Mouse (Mus musculus): ENCODE results near the gene Pcdh19. TPM values are rescaled to one million over a fixed set of nuclear protein-coding genes. Genes with fewer than 3 reads are reported as not detected.
A peak's percentile ranks its signal among the peaks of the same experiment; 100 is the strongest.

Gene Pcdh19
- polyA plus RNA-seq, 1 experiment from 2014 or later: 14.6 TPM

DNA sequence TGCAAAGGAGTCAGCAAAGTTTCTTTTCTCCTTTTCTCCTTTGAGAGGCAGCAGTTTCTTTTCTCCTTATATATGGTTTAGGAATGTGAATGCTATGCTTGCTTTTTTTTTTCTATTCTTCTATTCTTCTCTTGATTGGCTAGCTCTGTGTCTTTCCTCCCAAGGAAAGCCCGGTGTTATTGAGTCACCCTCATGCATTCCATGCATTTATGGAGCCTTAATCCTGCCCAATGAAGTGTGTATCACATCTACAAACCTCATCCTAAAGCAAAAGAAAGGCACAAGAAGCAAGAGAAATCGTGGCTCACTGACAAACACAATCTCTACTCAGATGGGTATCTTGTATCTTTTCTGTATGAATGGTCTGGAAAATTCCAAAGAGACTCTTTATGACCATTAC, 41.0 kb downstream of the Pcdh19 start:
- WGBS: 34% methylated on average over 2 of the region's 2 CpGs
- Histone ChIP-seq H3K9ac (ENCODE audit: low read length) (no peak overlapping the region), H3K9me3 (replicated peaks; ENCODE audit: control insufficient read depth, low read length) (no peaks in the 10 kb centered on the region), H3K4me3 (ENCODE audit: low read depth, low read length) (no peak overlapping the region), H3K27me3 (replicated peaks; ENCODE audit: control insufficient read depth, insufficient read depth, low read length) (no peaks in the 10 kb centered on the region), H3K36me3 (ENCODE audit: control insufficient read depth, insufficient read depth, low read length) (no peaks in the 10 kb centered on the region), H3K27ac (ENCODE audit: low read depth, low read length) (no peak overlapping the region), H3K4me2 (ENCODE audit: low read length) (no peak overlapping the region), H3K4me1 (ENCODE audit: control insufficient read depth, insufficient read depth, low read length) (no peaks in the 10 kb centered on the region)
- no peak for DNase-seq (ENCODE audit: low spot score)
- no peak for ATAC-seq

DNA sequence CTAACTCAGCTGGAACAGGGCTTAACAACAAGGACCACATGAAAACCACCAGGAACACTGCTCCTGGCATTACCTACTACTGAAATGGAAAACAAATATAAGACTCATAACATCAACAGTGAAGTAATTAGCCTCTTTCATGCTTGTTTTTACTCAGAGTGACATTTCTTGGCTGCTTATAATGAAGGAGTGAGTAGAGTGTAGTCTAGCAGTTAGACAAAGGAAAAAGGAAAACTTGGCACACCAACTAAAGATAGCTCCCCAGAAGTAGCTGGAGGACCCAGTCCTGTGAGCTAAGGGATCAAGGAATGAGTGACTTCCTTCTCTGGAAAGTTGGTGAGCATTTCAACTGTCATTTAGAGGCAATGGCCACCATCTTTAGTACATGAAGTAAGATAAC, 49.3 kb downstream of the Pcdh19 start:
- Histone ChIP-seq H3K4me2 (ENCODE audit: low read length) (no peak overlapping the region), H3K9ac (ENCODE audit: low read length) (no peak overlapping the region), H3K4me3 (ENCODE audit: low read depth, low read length) (no peak overlapping the region), H3K36me3 (ENCODE audit: control insufficient read depth, insufficient read depth, low read length) (no peaks in the 10 kb centered on the region), H3K9me3 (replicated peaks; ENCODE audit: control insufficient read depth, low read length) (no peaks in the 10 kb centered on the region), H3K27me3 (replicated peaks; ENCODE audit: control insufficient read depth, insufficient read depth, low read length) (no peaks in the 10 kb centered on the region), H3K27ac (ENCODE audit: low read depth, low read length) (no peak overlapping the region), H3K4me1 (ENCODE audit: control insufficient read depth, insufficient read depth, low read length) (no peaks in the 10 kb centered on the region)
- ATAC-seq (peak; percentile 70; the same call in 1 of the 2 replicates), DNase-seq (ENCODE audit: low spot score) (peak; percentile 59)

DNA sequence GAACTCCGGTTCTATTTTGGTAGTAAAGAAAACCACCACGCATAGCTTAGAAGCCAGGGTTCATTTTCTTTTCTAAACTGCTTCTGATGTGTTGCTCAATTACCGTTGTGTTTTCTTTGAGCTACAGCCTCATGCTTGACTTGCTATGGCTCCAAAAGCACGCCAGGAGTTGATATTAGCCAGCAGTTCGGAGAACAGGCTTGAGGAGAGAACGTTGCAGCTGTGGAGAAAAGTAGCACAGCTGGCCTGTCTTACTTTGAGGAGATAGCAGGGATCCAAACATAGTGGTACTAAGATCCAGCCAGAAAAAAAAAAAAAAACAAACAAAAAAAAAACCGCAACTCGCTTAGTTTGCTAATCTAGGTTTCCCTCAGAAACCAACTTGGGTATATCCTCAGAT, 59.2 kb downstream of the Pcdh19 start:
- Histone ChIP-seq H3K9me3 (replicated peaks; ENCODE audit: control insufficient read depth, low read length) (no peaks in the 10 kb centered on the region), H3K9ac (ENCODE audit: low read length) (no peak overlapping the region), H3K4me2 (ENCODE audit: low read length) (no peak overlapping the region), H3K4me3 (ENCODE audit: low read depth, low read length) (no peak overlapping the region), H3K36me3 (ENCODE audit: control insufficient read depth, insufficient read depth, low read length) (no peaks in the 10 kb centered on the region), H3K4me1 (ENCODE audit: control insufficient read depth, insufficient read depth, low read length) (no peaks in the 10 kb centered on the region), H3K27me3 (replicated peaks; ENCODE audit: control insufficient read depth, insufficient read depth, low read length) (no peaks in the 10 kb centered on the region), H3K27ac (ENCODE audit: low read depth, low read length) (no peak overlapping the region)
- WGBS: 76% methylated on average over 8 of the region's 8 CpGs
- no peak for ATAC-seq
- DNase-seq (ENCODE audit: low spot score): no peak

DNA sequence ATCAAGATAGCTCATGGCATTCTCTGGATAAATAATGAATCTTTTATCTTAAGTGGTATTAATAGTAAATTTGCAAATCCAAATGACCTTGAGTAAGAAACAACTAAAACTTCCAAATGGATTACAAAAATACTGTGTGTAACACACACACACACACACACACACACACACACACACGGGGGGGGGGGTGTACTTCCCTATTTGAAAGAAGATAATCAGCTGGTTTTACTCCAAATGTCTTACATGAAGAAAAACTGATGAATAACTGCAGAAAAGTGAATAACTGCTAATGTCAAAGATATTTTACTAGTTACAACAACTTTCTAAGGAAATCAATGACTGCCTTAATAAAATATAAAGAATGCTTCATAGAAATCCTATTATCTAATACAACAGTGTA, 70.6 kb downstream of the Pcdh19 start:
- no peaks in the 10 kb centered on the region for H3K4me1 ChIP-seq (ENCODE audit: control insufficient read depth, insufficient read depth, low read length)
- H3K4me2 ChIP-seq (ENCODE audit: low read length): no peak overlapping the region
- ATAC-seq: no peak
- no peaks in the 10 kb centered on the region for H3K9me3 ChIP-seq (replicated peaks; ENCODE audit: control insufficient read depth, low read length)
- H3K9ac ChIP-seq (ENCODE audit: low read length): no peak overlapping the region
- H3K36me3 ChIP-seq (ENCODE audit: control insufficient read depth, insufficient read depth, low read length): no peaks in the 10 kb centered on the region
- no peaks in the 10 kb centered on the region for H3K27me3 ChIP-seq (replicated peaks; ENCODE audit: control insufficient read depth, insufficient read depth, low read length)
- WGBS: 68% methylated on average over 1 of the region's 1 CpGs
- no peak for DNase-seq (ENCODE audit: low spot score)
- no peak overlapping the region for H3K27ac ChIP-seq (ENCODE audit: low read depth, low read length)
- no peak overlapping the region for H3K4me3 ChIP-seq (ENCODE audit: low read depth, low read length)

DNA sequence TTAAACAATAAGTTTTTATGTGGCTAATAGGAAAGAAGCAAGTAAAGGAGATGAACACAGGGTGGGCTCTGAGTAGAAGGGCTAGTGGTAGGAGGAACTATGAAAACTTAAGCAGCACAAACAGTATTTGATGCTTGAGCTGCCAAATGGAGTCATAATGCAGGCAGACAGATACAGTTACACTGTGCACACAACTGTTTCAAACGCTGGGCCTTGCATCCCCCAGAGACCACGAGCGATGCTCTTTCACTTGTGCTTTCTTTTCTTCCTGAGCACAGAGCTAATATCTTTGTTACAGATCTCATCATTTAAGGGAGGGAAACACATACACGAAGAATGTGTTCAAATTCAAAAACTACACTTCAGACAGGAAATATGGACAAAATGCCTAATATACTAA, 83.0 kb downstream of the Pcdh19 start:
- Histone ChIP-seq H3K36me3 (ENCODE audit: control insufficient read depth, insufficient read depth, low read length) (no peaks in the 10 kb centered on the region), H3K4me3 (ENCODE audit: low read depth, low read length) (no peak overlapping the region), H3K27ac (ENCODE audit: low read depth, low read length) (no peak overlapping the region), H3K27me3 (replicated peaks; ENCODE audit: control insufficient read depth, insufficient read depth, low read length) (no peaks in the 10 kb centered on the region), H3K4me2 (ENCODE audit: low read length) (no peak overlapping the region), H3K4me1 (ENCODE audit: control insufficient read depth, insufficient read depth, low read length) (no peaks in the 10 kb centered on the region; the same call in none of the 2 replicates), H3K9me3 (replicated peaks; ENCODE audit: control insufficient read depth, low read length) (no peaks in the 10 kb centered on the region), H3K9ac (ENCODE audit: low read length) (no peak overlapping the region)
- 66% methylated on average over 4 of the region's 4 CpGs for WGBS
- ATAC-seq (no peak), DNase-seq (ENCODE audit: low spot score) (no peak)

DNA sequence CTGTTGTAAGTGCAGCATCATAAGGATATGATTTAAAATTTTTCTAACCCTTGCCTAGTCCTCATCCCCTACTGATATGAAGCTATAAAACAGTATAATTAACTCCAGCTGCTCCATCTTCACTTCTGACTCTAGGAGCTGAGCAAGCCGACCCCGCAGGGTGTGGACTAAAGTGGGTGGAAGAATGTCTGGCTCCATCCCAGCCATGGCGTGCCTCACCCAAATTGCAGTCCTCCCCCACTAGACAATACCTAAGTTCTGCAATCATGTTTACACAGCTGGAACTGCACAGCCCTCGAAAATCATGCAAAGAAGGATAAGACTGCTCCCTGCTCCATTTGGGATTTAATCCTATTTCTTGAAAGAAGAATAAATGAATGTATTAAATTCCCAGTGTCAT, 84.5 kb downstream of the Pcdh19 start:
- Histone ChIP-seq H3K9ac (ENCODE audit: low read length) (no peak overlapping the region), H3K4me2 (ENCODE audit: low read length) (no peak overlapping the region), H3K4me3 (ENCODE audit: low read depth, low read length) (no peak overlapping the region), H3K4me1 (ENCODE audit: control insufficient read depth, insufficient read depth, low read length) (no peaks in the 10 kb centered on the region; the same call in none of the 2 replicates), H3K36me3 (ENCODE audit: control insufficient read depth, insufficient read depth, low read length) (no peaks in the 10 kb centered on the region), H3K27me3 (replicated peaks; ENCODE audit: control insufficient read depth, insufficient read depth, low read length) (no peaks in the 10 kb centered on the region), H3K27ac (ENCODE audit: low read depth, low read length) (no peak overlapping the region), H3K9me3 (replicated peaks; ENCODE audit: control insufficient read depth, low read length) (no peaks in the 10 kb centered on the region)
- DNase-seq (ENCODE audit: low spot score): peak; percentile 13
- ATAC-seq: no peak; the same call in 1 of the 2 replicates
- WGBS: 67% methylated on average over 4 of the region's 4 CpGs

DNA sequence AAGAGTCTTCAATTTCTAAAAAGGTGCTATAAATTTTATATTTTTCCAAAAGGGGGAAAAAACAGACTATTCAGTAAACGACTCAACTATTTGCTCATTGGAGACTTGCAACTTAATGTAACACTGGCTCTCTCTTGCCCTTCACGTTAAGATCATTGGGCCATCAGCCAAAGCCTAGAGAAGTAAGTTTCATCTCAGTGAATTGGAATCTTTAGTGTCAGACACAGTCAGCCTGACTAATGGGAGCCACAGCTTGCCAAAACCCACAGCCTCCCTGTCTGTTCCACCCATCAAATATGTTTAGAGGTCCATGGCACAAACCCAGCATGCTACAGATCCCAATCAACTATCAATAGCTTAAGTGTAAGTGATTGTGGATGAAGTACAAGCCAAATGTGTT, 86.7 kb downstream of the Pcdh19 start:
- 53% methylated on average over 2 of the region's 2 CpGs for WGBS
- peak; percentile 60 for ATAC-seq

DNA sequence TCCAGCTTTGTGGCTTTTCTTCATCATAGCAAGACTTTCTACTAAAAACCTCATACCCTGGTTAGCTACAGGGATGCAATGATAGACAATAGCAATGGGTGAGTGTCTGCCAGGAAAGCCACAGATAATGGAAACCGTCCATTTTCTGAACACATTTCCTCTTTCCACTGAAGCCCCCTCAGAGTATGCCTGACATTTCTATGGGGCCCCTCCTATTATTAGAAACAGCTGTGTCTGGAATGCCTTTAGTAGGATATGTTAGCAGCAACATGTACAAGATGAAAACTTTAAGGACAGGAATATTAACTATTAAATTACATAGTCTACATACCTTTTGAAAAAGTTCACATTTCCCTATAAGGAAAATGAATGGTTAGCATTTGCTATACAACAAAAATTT, 87.1 kb downstream of the Pcdh19 start:
- whole genome bisulfite sequencing: 63% methylated on average over 1 of the region's 1 CpGs
- Histone ChIP-seq H3K27me3 (replicated peaks; ENCODE audit: control insufficient read depth, insufficient read depth, low read length) (no peaks in the 10 kb centered on the region), H3K9me3 (replicated peaks; ENCODE audit: control insufficient read depth, low read length) (no peaks in the 10 kb centered on the region), H3K4me2 (ENCODE audit: low read length) (no peak overlapping the region), H3K4me1 (ENCODE audit: control insufficient read depth, insufficient read depth, low read length) (no peaks in the 10 kb centered on the region; the same call in none of the 2 replicates), H3K27ac (ENCODE audit: low read depth, low read length) (no peak overlapping the region), H3K4me3 (ENCODE audit: low read depth, low read length) (no peak overlapping the region), H3K36me3 (ENCODE audit: control insufficient read depth, insufficient read depth, low read length) (no peaks in the 10 kb centered on the region), H3K9ac (ENCODE audit: low read length) (no peak overlapping the region)
- no peak for DNase-seq (ENCODE audit: low spot score)
- ATAC-seq: no peak

More for the DNA sequence above, 86.7 kb downstream of the Pcdh19 start:
- DNase-seq (ENCODE audit: low spot score): peak; percentile 60
- no peaks in the 10 kb centered on the region for H3K36me3 ChIP-seq (ENCODE audit: control insufficient read depth, insufficient read depth, low read length)
- H3K4me2 ChIP-seq (ENCODE audit: low read length): no peak overlapping the region
- no peaks in the 10 kb centered on the region for H3K9me3 ChIP-seq (replicated peaks; ENCODE audit: control insufficient read depth, low read length)
- H3K4me1 ChIP-seq (ENCODE audit: control insufficient read depth, insufficient read depth, low read length): no peaks in the 10 kb centered on the region; the same call in none of the 2 replicates
- H3K9ac ChIP-seq (ENCODE audit: low read length): no peak overlapping the region
- H3K27me3 ChIP-seq (replicated peaks; ENCODE audit: control insufficient read depth, insufficient read depth, low read length): no peaks in the 10 kb centered on the region
- no peak overlapping the region for H3K4me3 ChIP-seq (ENCODE audit: low read depth, low read length)
- no peak overlapping the region for H3K27ac ChIP-seq (ENCODE audit: low read depth, low read length)

DNA sequence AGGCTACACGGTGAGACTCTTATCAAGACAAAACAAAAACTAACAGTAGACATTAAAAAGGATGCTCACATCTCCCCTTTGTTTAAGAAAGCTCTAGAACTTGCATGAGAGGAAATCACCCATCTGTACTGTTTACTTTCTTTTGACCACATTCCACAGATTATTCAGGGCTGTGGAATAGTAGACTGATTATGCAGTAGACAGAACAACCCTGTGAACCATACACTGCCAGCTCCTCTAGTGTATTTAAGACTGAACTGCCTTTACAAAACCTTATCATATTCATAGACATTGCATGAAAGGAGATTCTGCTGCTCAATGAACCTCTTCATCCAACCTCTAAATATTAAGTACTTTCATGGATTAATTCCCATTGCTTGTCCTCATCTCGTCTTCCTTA, 87.6 kb downstream of the Pcdh19 start:
- Histone ChIP-seq H3K4me1 (ENCODE audit: control insufficient read depth, insufficient read depth, low read length) (no peaks in the 10 kb centered on the region; the same call in 1 of the 2 replicates), H3K27me3 (replicated peaks; ENCODE audit: control insufficient read depth, insufficient read depth, low read length) (no peaks in the 10 kb centered on the region), H3K9ac (ENCODE audit: low read length) (no peak overlapping the region), H3K9me3 (replicated peaks; ENCODE audit: control insufficient read depth, low read length) (no peaks in the 10 kb centered on the region), H3K4me2 (ENCODE audit: low read length) (no peak overlapping the region), H3K4me3 (ENCODE audit: low read depth, low read length) (no peak overlapping the region), H3K27ac (ENCODE audit: low read depth, low read length) (no peak overlapping the region), H3K36me3 (ENCODE audit: control insufficient read depth, insufficient read depth, low read length) (no peaks in the 10 kb centered on the region)
- ATAC-seq (no peak), DNase-seq (ENCODE audit: low spot score) (no peak)
- WGBS: 84% methylated on average over 2 of the region's 2 CpGs

Measured in forebrain, embryonic 14.5 days (tissue).